Mouse (Mus musculus) macrophage (primary cell): ENCODE measurements around the gene Npepps. TPM values are rescaled to one million over a fixed set of nuclear protein-coding genes. Genes with fewer than 3 reads are reported as not detected.
"Not testable (repeated sequence)": the region's sequence is repeated elsewhere in the genome, so short reads cannot be mapped to it uniquely, and the experiment has no call there.

Experiments used
- H3K27ac ChIP-seq: fragments of 350-480 bp; formaldehyde crosslinking; 2 replicates; pipeline ENCODE4 v1.9.0; 2021
- H3K36me3 ChIP-seq: fragments of 350-480 bp; formaldehyde crosslinking; 2 replicates; pipeline ENCODE4 v1.9.0; 2021; ENCODE audit errors: inconsistent target
- H3K4me3 ChIP-seq: fragments of 350-480 bp; formaldehyde crosslinking; 2 replicates; pipeline ENCODE4 v1.9.0; 2021; ENCODE audit errors: inconsistent target
- H3K79me2 ChIP-seq: fragments of 350-480 bp; formaldehyde crosslinking; 2 replicates; pipeline ENCODE4 v1.9.0; 2021; ENCODE audit errors: inconsistent target
- WGBS: methylation state at CpG from one replicate; pipeline ENCODE4 v1.1.7; 2026; ENCODE audit warnings: inconsistent platforms; ENCODE audit not compliant: missing documents; 5-methylcytosine and 5-hydroxymethylcytosine counted together
- polyA plus RNA-seq: library from polyadenylated mRNA; stranded (reverse); fragments of 250-400 nt; gene quantifications from 3 replicates; pipeline ENCODE4 v1.2.4, GENCODE M21; 2018; ENCODE audit warnings: inconsistent platforms
- total RNA-seq, 78 experiments: library from RNA; depleted of rRNA; stranded (reverse); fragments of 250-400 nt; gene quantifications; 1 replicate in 9 of 78; 2 replicates in 24 of 78; 3 replicates in 43 of 78; 4 replicates in 2 of 78; pipeline ENCODE4 v1.2.4; 2018; ENCODE audit warnings: inconsistent platforms in 56 of 78

Npepps gene
- 100 to 1,000 TPM; 221 to 525 (median 361) TPM for total RNA-seq (2018; cell fraction: chromatin; rRNA removed)
- 10 to 100 TPM; 32.8 to 72.7 (median 54.2) TPM for total RNA-seq (2018; cell fraction: cytosol; rRNA removed)
- 100 to 1,000 TPM in 25 of 26 experiments, 10 to 100 TPM in 1; 85.7 to 382 (median 167) TPM for total RNA-seq (2018; cell fraction: nucleus; rRNA removed)
- 33.4 to 65.0 TPM (median 53.5 TPM) in 3 replicates for polyA plus RNA-seq

- Histone ChIP-seq H3K79me2 (peaks cover 44% of the 10 kb centered on the region), H3K4me3 (peak within 1 kb of the TSS; percentile 88), H3K27ac (peak within 1 kb of the TSS; percentile 76), H3K36me3 (no peaks in the 10 kb centered on the region)
- WGBS, result under 1% methylated on average over 36 of the region's 83 CpGs
Measured at GRCm38 (mm10) chr11:97280216-97280861, at the start of gene Npepps. TSS of gene Npepps (minus strand) at chr11:97280638.

GRCm38 (mm10) chr11:97328148-97328547, 47.7 kb upstream of the Npepps start:
- H3K79me2 ChIP-seq, result no peaks in the 10 kb centered on the region
- peaks cover 45% of the 10 kb centered on the region for H3K36me3 ChIP-seq
- no peak overlapping the region for H3K27ac ChIP-seq
- 22% methylated on average over 9 of the region's 9 CpGs for WGBS
- no peak overlapping the region for H3K4me3 ChIP-seq

GRCm38 (mm10) chr11:97325224-97325623, 44.8 kb upstream of the Npepps start:
- H3K27ac ChIP-seq, result no peak overlapping the region
- no peaks in the 10 kb centered on the region for H3K79me2 ChIP-seq
- WGBS, result 78% methylated on average over 1 of the region's 1 CpGs
- H3K4me3 ChIP-seq, result no peak overlapping the region
- H3K36me3 ChIP-seq, result peaks cover 47% of the 10 kb centered on the region

GRCm38 (mm10) chr11:97321894-97322600, 41.6 kb upstream of the Npepps start:
- not testable (repeated sequence) for H3K4me3 ChIP-seq, H3K27ac ChIP-seq, H3K79me2 ChIP-seq
- peaks cover 34% of the 10 kb centered on the region for H3K36me3 ChIP-seq
- WGBS, result over 99% methylated on average over 7 of the region's 8 CpGs

GRCm38 (mm10) chr11:97321197-97321596, 40.8 kb upstream of the Npepps start:
- WGBS, result 95% methylated on average over 7 of the region's 8 CpGs
- Histone ChIP-seq H3K79me2 (peaks cover 10% of the 10 kb centered on the region; the same call in 1 of the 2 replicates), H3K4me3 (no peak overlapping the region), H3K27ac (no peak overlapping the region), H3K36me3 (peaks cover 26% of the 10 kb centered on the region)

- H3K36me3 ChIP-seq, result no peaks in the 10 kb centered on the region
- under 1% methylated on average over 50 of the region's 50 CpGs for WGBS
- H3K79me2 ChIP-seq, result peaks cover 13% of the 10 kb centered on the region; the same call in 1 of the 2 replicates
- peak within 1 kb of the TSS; percentile 72 for H3K4me3 ChIP-seq
- peak within 1 kb of the TSS; percentile 83 for H3K27ac ChIP-seq
Measured at GRCm38 (mm10) chr11:97315504-97316503, 35.4 kb upstream of the Npepps start, which contains the start of gene Mrpl45. TSS of gene Mrpl45 (plus strand) at chr11:97315716.

- Histone ChIP-seq H3K79me2 (peaks cover 13% of the 10 kb centered on the region; the same call in 1 of the 2 replicates), H3K36me3 (no peaks in the 10 kb centered on the region), H3K27ac (peak overlapping the region; percentile 83), H3K4me3 (peak overlapping the region; percentile 14; the same call in 1 of the 2 replicates)
- 33% methylated on average over 8 of the region's 8 CpGs for WGBS
Measured at GRCm38 (mm10) chr11:97314751-97315503, 34.5 kb upstream of the Npepps start.

- Histone ChIP-seq H3K36me3 (no peaks in the 10 kb centered on the region), H3K79me2 (peaks cover 13% of the 10 kb centered on the region; the same call in 1 of the 2 replicates), H3K4me3 (no peak overlapping the region), H3K27ac (no peak overlapping the region)
- WGBS, result 100% methylated on average over 1 of the region's 3 CpGs
Measured at GRCm38 (mm10) chr11:97314110-97314509, 33.7 kb upstream of the Npepps start.

GRCm38 (mm10) chr11:97312871-97313270, 32.4 kb upstream of the Npepps start:
- not testable (repeated sequence) for H3K36me3 ChIP-seq, H3K4me3 ChIP-seq, H3K27ac ChIP-seq
- H3K79me2 ChIP-seq, result peaks cover 13% of the 10 kb centered on the region; the same call in 1 of the 2 replicates
- 92% methylated on average over 1 of the region's 1 CpGs for WGBS

- Histone ChIP-seq H3K36me3 (no peaks in the 10 kb centered on the region), H3K27ac (peak overlapping the region; percentile 99), H3K79me2 (peaks cover 1% of the 10 kb centered on the region; the same call in 1 of the 2 replicates), H3K4me3 (no peak overlapping the region)
- WGBS, result 12% methylated on average over 18 of the region's 18 CpGs
Measured at GRCm38 (mm10) chr11:97310895-97311631, 30.6 kb upstream of the Npepps start.

GRCm38 (mm10) chr11:97309911-97310571, 29.6 kb upstream of the Npepps start:
- Histone ChIP-seq H3K4me3 (peak overlapping the region; percentile 51), H3K36me3 (no peaks in the 10 kb centered on the region), H3K79me2 (no peaks in the 10 kb centered on the region), H3K27ac (peak overlapping the region; percentile 99)
- under 1% methylated on average over 23 of the region's 25 CpGs for WGBS

GRCm38 (mm10) chr11:97309451-97309836, 29.0 kb upstream of the Npepps start:
- Histone ChIP-seq H3K4me3 (peak overlapping the region; percentile 51), H3K27ac (peak overlapping the region; percentile 99), H3K36me3 (no peaks in the 10 kb centered on the region), H3K79me2 (no peaks in the 10 kb centered on the region)
- WGBS, result 2% methylated on average over 9 of the region's 9 CpGs
